Mouse (Mus musculus) thymus, adult 2 months (tissue): ENCODE data around the gene Sowaha. TPM values are rescaled to one million over a fixed set of nuclear protein-coding genes. Genes with fewer than 3 reads are reported as not detected.

Source experiments
- DNase-seq: peaks from one replicate; pipeline ENCODE4 v3.0.0; 2021
- H3K27ac ChIP-seq: fragments of 200-500 bp; 2 replicates; pipeline ENCODE4 v1.5.1; 2012; ENCODE audit warnings: low read length, control low read depth; ENCODE audit not compliant: control insufficient read depth, insufficient read depth
- H3K27me3 ChIP-seq: fragments of 200-500 bp; 2 replicates; pipeline ENCODE4 v1.6.1; 2012; ENCODE audit warnings: mild to moderate bottlenecking, low read length, moderate library complexity, mixed read lengths; ENCODE audit not compliant: control insufficient read depth, insufficient read depth
- H3K36me3 ChIP-seq: fragments of 200-500 bp; 2 replicates; pipeline ENCODE4 v1.6.1; 2012; ENCODE audit warnings: mild to moderate bottlenecking, low read length, moderate library complexity; ENCODE audit not compliant: control insufficient read depth, insufficient read depth
- H3K4me1 ChIP-seq: fragments of 200-500 bp; replicated peaks from 2 replicates; pipeline ENCODE4 v1.6.1; 2012; ENCODE audit warnings: low read length; ENCODE audit not compliant: control insufficient read depth, insufficient read depth
- H3K4me3 ChIP-seq: fragments of 200-500 bp; 2 replicates; pipeline ENCODE4 v1.5.1; 2012; ENCODE audit warnings: mild to moderate bottlenecking, low read length, control low read depth, moderate library complexity; ENCODE audit not compliant: control insufficient read depth, insufficient read depth
- CTCF ChIP-seq: fragments of 200-500 bp; IDR thresholded peaks from 2 replicates; pipeline ENCODE4 v1.5.1; 2012; ENCODE audit warnings: mild to moderate bottlenecking, control low read depth, low read length, moderate library complexity, borderline replicate concordance; ENCODE audit not compliant: control insufficient read depth, poor library complexity, insufficient read depth; ENCODE audit errors: extremely low read depth
- POLR2A ChIP-seq: fragments of 200-500 bp; IDR thresholded peaks from 2 replicates; pipeline ENCODE4 v1.6.1; 2012; ENCODE audit warnings: mild to moderate bottlenecking, low read length, control low read depth, moderate library complexity; ENCODE audit not compliant: control insufficient read depth, poor library complexity, insufficient read depth; ENCODE audit errors: extremely low read depth
- WGBS: fragments of 180-500 bp; shearing (Covaris S2); methylation state at CpG from one replicate; pipeline ENCODE4 v1.1.7; 2018; 5-methylcytosine and 5-hydroxymethylcytosine counted together
- polyA plus RNA-seq: library from polyadenylated mRNA; depleted of rRNA; stranded (reverse); fragments of >200 nt; gene quantifications from 2 replicates; pipeline ENCODE4 v1.2.3, GENCODE M21; 2012

Sowaha gene
- polyA plus RNA-seq, 1 experiment = 0.18 TPM

DNA sequence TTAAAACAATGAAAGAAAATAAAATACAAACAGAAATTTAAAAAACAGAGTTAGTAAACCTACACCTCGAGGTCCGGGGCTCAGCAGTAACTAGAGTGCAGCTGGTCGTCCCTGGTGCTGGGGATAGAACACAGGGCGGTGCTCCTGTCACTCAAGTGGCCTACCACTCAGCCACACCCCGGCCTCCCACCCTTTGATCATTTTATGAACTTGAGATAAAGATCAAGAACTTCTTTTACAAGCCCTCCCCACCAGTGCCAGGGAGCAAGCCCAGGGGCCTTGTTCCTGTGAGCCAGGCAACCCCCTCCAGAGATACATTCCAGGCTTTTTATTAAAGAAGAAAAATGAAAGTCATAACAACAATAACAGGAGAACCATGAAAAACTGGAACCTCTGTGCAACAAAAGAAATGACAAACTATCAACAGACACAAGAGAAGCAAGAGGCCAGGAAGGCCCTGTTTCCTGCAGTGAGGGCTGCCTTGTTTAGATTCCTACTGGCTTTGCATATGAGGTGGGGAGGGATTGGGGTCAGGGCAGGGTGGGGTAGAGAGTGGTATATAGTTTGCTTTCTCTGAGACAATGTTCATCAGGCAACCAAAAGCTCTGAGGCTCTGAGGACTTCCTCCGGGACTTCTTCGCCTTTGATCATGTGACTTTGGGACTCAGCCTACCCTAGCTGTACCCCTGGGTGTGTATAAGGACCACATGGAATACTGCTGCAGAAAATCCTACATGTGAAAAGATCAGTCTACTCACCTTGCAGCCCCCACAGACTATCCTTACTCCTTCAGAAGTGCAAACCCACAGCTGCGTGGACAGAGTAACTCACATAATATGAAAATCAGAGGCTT lies 36.9 kb upstream of the Sowaha start:
- H3K27me3 ChIP-seq = no peaks in the 10 kb centered on the region

DNA sequence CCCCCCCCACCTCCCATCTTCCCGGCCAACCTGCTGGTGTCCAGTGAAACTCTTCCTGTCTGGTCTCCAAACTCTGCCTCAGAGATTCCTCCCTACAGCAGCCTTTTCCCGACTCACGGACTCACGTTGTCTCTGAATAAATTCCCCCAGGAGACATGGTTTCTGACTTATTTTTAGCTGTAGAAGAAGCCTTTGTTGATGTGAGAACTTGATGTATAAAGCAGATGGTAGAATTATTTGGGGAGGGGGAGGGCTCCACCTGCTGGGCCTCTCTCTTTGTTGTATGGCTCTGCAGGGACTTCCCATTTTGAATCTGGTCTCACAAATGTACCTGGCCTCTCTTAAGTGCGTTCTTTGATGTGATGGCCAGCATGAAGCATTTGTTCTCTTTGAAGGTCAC lies 30.3 kb upstream of the Sowaha start:
- 80% methylated on average over 5 of the region's 5 CpGs for WGBS
- H3K27ac ChIP-seq = no peak overlapping the region
- no peaks in the 10 kb centered on the region for H3K27me3 ChIP-seq
- no peak for DNase-seq
- no peak overlapping the region for H3K4me3 ChIP-seq
- TF ChIP-seq POLR2A = no peak
- TF ChIP-seq CTCF = no peak
- no peaks in the 10 kb centered on the region for H3K36me3 ChIP-seq
- H3K4me1 ChIP-seq = no peaks in the 10 kb centered on the region

More for the DNA sequence above, 36.9 kb upstream of the Sowaha start:
- peaks cover 26% of the 10 kb centered on the region for H3K4me1 ChIP-seq
- WGBS = 23% methylated on average over 8 of the region's 8 CpGs
- no peaks in the 10 kb centered on the region for H3K36me3 ChIP-seq
- DNase-seq = peak; percentile 33
- H3K4me3 ChIP-seq = no peak overlapping the region
- TF ChIP-seq CTCF (no peak), POLR2A (no peak)
- no peak overlapping the region for H3K27ac ChIP-seq

DNA sequence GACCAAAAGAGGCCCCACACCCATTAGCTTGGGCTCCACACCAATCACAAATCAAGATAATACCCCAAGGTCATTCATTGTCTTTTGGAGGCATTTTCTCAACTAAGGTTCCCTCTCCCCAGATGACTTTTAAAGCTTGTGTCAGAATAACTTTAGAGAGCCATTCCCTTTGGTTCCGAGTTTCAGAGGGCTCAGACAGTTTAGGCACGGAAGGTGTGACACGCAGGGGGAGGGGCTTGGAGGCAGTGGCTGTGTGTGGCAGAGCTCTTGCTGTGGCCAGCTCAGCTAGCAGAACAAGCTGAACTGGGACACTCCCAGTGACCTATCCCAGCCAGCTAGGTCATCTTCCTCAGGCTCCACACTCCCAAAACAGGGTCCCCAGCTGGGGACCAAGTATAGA lies 28.5 kb upstream of the Sowaha start:
- DNase-seq = no peak
- TF ChIP-seq POLR2A (no peak), CTCF (no peak)
- H3K4me1 ChIP-seq = no peaks in the 10 kb centered on the region
- WGBS = 88% methylated on average over 3 of the region's 3 CpGs
- H3K27me3 ChIP-seq = no peaks in the 10 kb centered on the region
- no peaks in the 10 kb centered on the region for H3K36me3 ChIP-seq
- no peak overlapping the region for H3K27ac ChIP-seq
- no peak overlapping the region for H3K4me3 ChIP-seq

DNA sequence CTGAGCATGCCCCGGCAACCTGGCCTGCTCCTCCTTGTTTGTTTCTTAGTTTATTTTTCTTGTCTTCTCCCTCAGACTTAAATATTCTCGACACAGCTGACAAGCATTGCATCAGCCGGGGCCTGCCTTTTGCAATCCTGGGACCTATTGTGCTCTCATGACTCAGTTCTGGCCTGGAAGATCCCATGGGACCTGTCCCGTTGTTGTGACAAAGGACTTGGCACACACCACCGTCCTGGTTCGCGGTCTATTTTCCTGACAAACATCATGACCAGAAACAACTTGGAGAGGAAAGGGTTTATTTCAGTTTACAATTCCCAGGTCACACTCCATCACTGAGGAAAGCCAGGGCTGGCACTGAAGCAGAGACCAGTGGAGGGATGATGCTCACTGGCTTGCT lies 28.1 kb upstream of the Sowaha start:
- 89% methylated on average over 7 of the region's 7 CpGs for WGBS
- no peaks in the 10 kb centered on the region for H3K27me3 ChIP-seq
- H3K4me3 ChIP-seq = no peak overlapping the region
- no peak for DNase-seq
- no peaks in the 10 kb centered on the region for H3K36me3 ChIP-seq
- no peak for TF ChIP-seq POLR2A
- no peak for TF ChIP-seq CTCF
- no peaks in the 10 kb centered on the region for H3K4me1 ChIP-seq
- no peak overlapping the region for H3K27ac ChIP-seq

DNA sequence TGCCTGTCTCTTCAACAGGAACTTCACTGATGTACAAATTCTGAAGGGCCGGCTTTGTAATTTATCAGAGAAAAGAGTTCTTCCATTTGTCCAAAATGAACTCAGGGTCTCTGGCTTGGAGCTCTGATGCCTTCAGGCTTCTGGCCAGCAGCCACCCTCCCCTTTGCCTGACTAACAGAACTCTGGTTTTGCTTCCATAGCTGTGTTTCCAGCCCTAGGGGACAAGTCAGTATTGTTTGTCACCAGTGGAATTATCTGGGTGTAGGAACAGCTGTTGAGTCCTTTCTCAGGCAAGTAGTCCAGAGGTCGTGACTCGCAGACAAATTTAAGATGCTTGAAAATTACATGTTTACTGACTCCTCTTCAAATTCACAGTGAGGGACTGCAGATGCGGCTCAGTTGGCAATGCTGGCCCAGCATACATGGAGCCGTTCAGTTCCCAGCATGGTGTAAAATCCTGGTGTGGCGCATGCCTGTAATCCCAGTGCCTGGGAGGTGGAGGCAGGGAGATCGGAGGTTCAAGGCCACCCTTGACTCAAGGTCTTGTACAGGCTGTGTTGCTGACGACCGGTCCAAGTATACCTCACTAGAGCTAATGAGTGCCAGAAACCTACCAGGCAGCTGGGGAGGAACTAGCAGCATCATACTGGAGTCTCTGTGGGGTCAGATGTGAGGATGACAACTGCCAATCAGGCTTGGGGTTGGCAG lies 27.2 kb upstream of the Sowaha start:
- TF ChIP-seq POLR2A (no peak), CTCF (no peak)
- Histone ChIP-seq H3K4me1 (no peaks in the 10 kb centered on the region), H3K27me3 (no peaks in the 10 kb centered on the region), H3K36me3 (no peaks in the 10 kb centered on the region), H3K27ac (no peak overlapping the region), H3K4me3 (no peak overlapping the region)
- 96% methylated on average over 9 of the region's 9 CpGs for WGBS
- DNase-seq = no peak

DNA sequence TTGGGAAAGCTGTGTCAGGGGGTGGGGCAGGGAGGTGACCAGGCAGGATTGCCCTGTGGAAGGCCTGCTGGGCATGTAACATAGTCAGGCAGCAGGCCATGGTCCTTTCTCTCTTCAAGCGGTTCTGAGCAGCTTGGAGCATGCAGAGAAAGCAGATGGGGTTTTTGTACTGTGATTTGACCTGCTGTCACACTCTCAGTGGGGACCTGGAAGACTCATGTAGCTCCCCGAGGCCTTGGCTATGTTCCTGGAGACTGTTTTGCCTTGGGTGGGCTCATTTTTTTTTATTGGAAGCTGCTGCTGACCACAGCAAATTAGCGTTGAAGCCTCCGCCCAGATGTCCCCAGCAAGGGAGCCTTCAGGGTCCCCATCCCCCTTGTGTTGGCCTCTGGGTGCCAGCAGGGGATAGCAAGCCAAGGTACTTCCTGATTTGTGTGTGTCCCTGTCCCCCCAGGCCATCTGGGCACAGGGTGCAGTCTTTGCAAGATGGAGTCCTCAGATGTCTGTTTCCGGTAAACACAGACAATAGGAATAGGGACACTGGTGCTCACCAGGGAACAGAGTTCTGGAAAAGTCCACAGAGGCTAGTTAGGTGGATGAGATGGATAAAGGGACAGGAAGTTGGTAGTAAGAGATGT lies 25.1 kb upstream of the Sowaha start:
- TF ChIP-seq POLR2A (no peak), CTCF (no peak)
- no peak for DNase-seq
- 91% methylated on average over 5 of the region's 5 CpGs for WGBS

More for the DNA sequence above, 25.1 kb upstream of the Sowaha start:
- Histone ChIP-seq H3K27me3 (no peaks in the 10 kb centered on the region), H3K4me3 (no peak overlapping the region), H3K27ac (no peak overlapping the region), H3K4me1 (no peaks in the 10 kb centered on the region), H3K36me3 (no peaks in the 10 kb centered on the region)
